Mouse (Mus musculus) embryonic facial prominence, embryonic 13.5 days (tissue): ENCODE data around the gene Tlk2. TPM values are rescaled to one million over a fixed set of nuclear protein-coding genes. Genes with fewer than 3 reads are reported as not detected.

Source experiments
- ATAC-seq: fragments of 200-750 bp; cut with Nextera tagmentation; 2 replicates; pipeline ENCODE4 v1.8.0; 2017; ENCODE audit warnings: low read depth; ENCODE audit not compliant: insufficient number of reproducible peaks, insufficient read depth, low FRiP score, low TSS enrichment
- H3K27ac ChIP-seq: fragments of 300-500 bp; sonication (generic); 2 replicates; pipeline ENCODE4 v1.5.1; 2015; ENCODE audit warnings: moderate library complexity, mild to moderate bottlenecking, inconsistent platforms
- H3K27me3 ChIP-seq: fragments of 300-500 bp; sonication (generic); 2 replicates; pipeline ENCODE4 v1.6.1; 2015; ENCODE audit warnings: mild to moderate bottlenecking, inconsistent platforms
- H3K36me3 ChIP-seq: fragments of 300-500 bp; sonication (generic); 2 replicates; pipeline ENCODE4 v1.6.1; 2015; ENCODE audit warnings: mild to moderate bottlenecking, inconsistent platforms
- H3K4me1 ChIP-seq: fragments of 300-500 bp; sonication (generic); 2 replicates; pipeline ENCODE4 v1.6.1; 2015; ENCODE audit warnings: inconsistent platforms
- H3K4me2 ChIP-seq: fragments of 300-500 bp; sonication (generic); 2 replicates; pipeline ENCODE4 v1.6.1; 2015; ENCODE audit warnings: moderate library complexity, mild to moderate bottlenecking, inconsistent platforms
- H3K4me3 ChIP-seq: fragments of 300-500 bp; sonication (generic); 2 replicates; pipeline ENCODE4 v1.5.1; 2015; ENCODE audit warnings: mild to moderate bottlenecking, inconsistent platforms
- H3K9ac ChIP-seq: fragments of 300-500 bp; sonication (generic); 2 replicates; pipeline ENCODE4 v1.6.1; 2015; ENCODE audit warnings: mild to moderate bottlenecking, inconsistent platforms
- H3K9me3 ChIP-seq: fragments of 300-500 bp; sonication (generic); 2 replicates; pipeline ENCODE4 v1.6.1; 2016; ENCODE audit warnings: inconsistent platforms
- WGBS: fragments of 180-500 bp; shearing (Covaris S2); methylation state at CpG from one replicate; pipeline ENCODE4 v1.1.7; 2015; ENCODE audit warnings: mixed read lengths; 5-methylcytosine and 5-hydroxymethylcytosine counted together
- polyA plus RNA-seq: library from polyadenylated mRNA; unstranded; fragments of >200 nt; fragmentation: Nextera tagmentation; extraction: Ambion mirVana; gene quantifications from 2 replicates; pipeline ENCODE4 v1.2.1, GENCODE M21; 2015

The Tlk2 gene
- polyA plus RNA-seq, 1 experiment from 2014 or later, result 23.9 TPM

GRCm38 (mm10) chr11:105292124-105293071, 113.8 kb downstream of the Tlk2 start, which contains the start of gene Mrc2:
Mrc2 (plus strand) TSS chr11:105292643.
- peak within 1 kb of the TSS; percentile 98 for H3K27ac ChIP-seq
- ATAC-seq, result peak; percentile 76

GRCm38 (mm10) chr11:105293101-105293581, 114.5 kb downstream of the Tlk2 start:
- peak overlapping the region; percentile 80 for H3K4me3 ChIP-seq
- peaks cover 38% of the 10 kb centered on the region for H3K36me3 ChIP-seq
- peak overlapping the region; percentile 98 for H3K27ac ChIP-seq
- ATAC-seq, result peak; percentile 50; the same call in 1 of the 2 replicates
- H3K4me2 ChIP-seq, result peak overlapping the region; percentile 83
- peaks cover 57% of the 10 kb centered on the region for H3K4me1 ChIP-seq
- H3K9ac ChIP-seq, result peak overlapping the region; percentile 96
- H3K9me3 ChIP-seq, result no peaks in the 10 kb centered on the region
- WGBS, result under 1% methylated on average over 26 of the region's 26 CpGs
- no peaks in the 10 kb centered on the region for H3K27me3 ChIP-seq

More at GRCm38 (mm10) chr11:105292124-105293071, 113.8 kb downstream of the Tlk2 start, which contains the start of gene Mrc2:
- Histone ChIP-seq H3K9ac (peak within 1 kb of the TSS; percentile 96), H3K4me2 (peak within 1 kb of the TSS; percentile 83), H3K27me3 (no peaks in the 10 kb centered on the region), H3K36me3 (peaks cover 36% of the 10 kb centered on the region), H3K9me3 (no peaks in the 10 kb centered on the region), H3K4me3 (peak within 1 kb of the TSS; percentile 80), H3K4me1 (peaks cover 54% of the 10 kb centered on the region)
- under 1% methylated on average over 74 of the region's 75 CpGs for WGBS

GRCm38 (mm10) chr11:105293901-105294494, 115.4 kb downstream of the Tlk2 start:
- Histone ChIP-seq H3K4me2 (peak overlapping the region; percentile 83), H3K4me1 (peaks cover 52% of the 10 kb centered on the region), H3K9me3 (no peaks in the 10 kb centered on the region), H3K9ac (peak overlapping the region; percentile 96), H3K36me3 (peaks cover 44% of the 10 kb centered on the region), H3K4me3 (peak overlapping the region; percentile 80), H3K27me3 (no peaks in the 10 kb centered on the region), H3K27ac (peak overlapping the region; percentile 98)
- ATAC-seq, result no peak
- WGBS, result 1% methylated on average over 9 of the region's 9 CpGs

- Histone ChIP-seq H3K27me3 (no peaks in the 10 kb centered on the region), H3K36me3 (peaks cover 51% of the 10 kb centered on the region), H3K9me3 (no peaks in the 10 kb centered on the region), H3K4me2 (no peak overlapping the region), H3K27ac (no peak overlapping the region), H3K9ac (no peak overlapping the region), H3K4me1 (peaks cover 39% of the 10 kb centered on the region), H3K4me3 (no peak overlapping the region)
- WGBS, result 93% methylated on average over 10 of the region's 10 CpGs
- no peak for ATAC-seq
Observed at GRCm38 (mm10) chr11:105296084-105296483, 117.5 kb downstream of the Tlk2 start.

- no peaks in the 10 kb centered on the region for H3K9me3 ChIP-seq
- no peaks in the 10 kb centered on the region for H3K27me3 ChIP-seq
- H3K4me3 ChIP-seq, result no peak overlapping the region
- WGBS, result 87% methylated on average over 7 of the region's 7 CpGs
- no peak overlapping the region for H3K9ac ChIP-seq
- no peak for ATAC-seq
- peak overlapping the region; percentile 51; the same call in 1 of the 2 replicates for H3K27ac ChIP-seq
- H3K36me3 ChIP-seq, result peaks cover 24% of the 10 kb centered on the region
- H3K4me1 ChIP-seq, result peaks cover 54% of the 10 kb centered on the region
- no peak overlapping the region for H3K4me2 ChIP-seq
Observed at GRCm38 (mm10) chr11:105310197-105310596, 131.6 kb downstream of the Tlk2 start.

- H3K4me3 ChIP-seq, result peak overlapping the region; percentile 6; the same call in 1 of the 2 replicates
- peak overlapping the region; percentile 38 for H3K4me2 ChIP-seq
- H3K27ac ChIP-seq, result peak overlapping the region; percentile 80
- 33% methylated on average over 24 of the region's 24 CpGs for WGBS
- H3K9me3 ChIP-seq, result no peaks in the 10 kb centered on the region
- H3K4me1 ChIP-seq, result peaks cover 54% of the 10 kb centered on the region
- H3K36me3 ChIP-seq, result peaks cover 21% of the 10 kb centered on the region
- no peak for ATAC-seq
- H3K9ac ChIP-seq, result 0 out of 2 replicates have a peak overlapping the region, but pooled peaks have one; percentile 51
- H3K27me3 ChIP-seq, result no peaks in the 10 kb centered on the region
Observed at GRCm38 (mm10) chr11:105311291-105311975, 132.8 kb downstream of the Tlk2 start.

GRCm38 (mm10) chr11:105312311-105312942, 133.8 kb downstream of the Tlk2 start:
- Histone ChIP-seq H3K27ac (peak overlapping the region; percentile 80), H3K9ac (peak overlapping the region; percentile 36; the same call in 1 of the 2 replicates), H3K36me3 (peaks cover 21% of the 10 kb centered on the region), H3K4me2 (no peak overlapping the region), H3K4me3 (no peak overlapping the region), H3K27me3 (no peaks in the 10 kb centered on the region), H3K9me3 (no peaks in the 10 kb centered on the region), H3K4me1 (peaks cover 54% of the 10 kb centered on the region)
- 0 out of 2 replicates have a peak, but pooled peaks have one; percentile 29 for ATAC-seq
- WGBS, result 26% methylated on average over 12 of the region's 12 CpGs

- H3K9ac ChIP-seq, result peak overlapping the region; percentile 36; the same call in 1 of the 2 replicates
- no peak overlapping the region for H3K4me3 ChIP-seq
- peak overlapping the region; percentile 80 for H3K27ac ChIP-seq
- peaks cover 54% of the 10 kb centered on the region for H3K4me1 ChIP-seq
- peak overlapping the region; percentile 28; the same call in 1 of the 2 replicates for H3K4me2 ChIP-seq
- ATAC-seq, result no peak
- peaks cover 23% of the 10 kb centered on the region for H3K36me3 ChIP-seq
- no peaks in the 10 kb centered on the region for H3K9me3 ChIP-seq
- no peaks in the 10 kb centered on the region for H3K27me3 ChIP-seq
- WGBS, result 10% methylated on average over 10 of the region's 10 CpGs
Observed at GRCm38 (mm10) chr11:105312972-105313632, 134.5 kb downstream of the Tlk2 start.

- Histone ChIP-seq H3K9me3 (no peaks in the 10 kb centered on the region), H3K4me3 (no peak overlapping the region), H3K36me3 (peaks cover 23% of the 10 kb centered on the region), H3K27ac (peak overlapping the region; percentile 80), H3K4me1 (peaks cover 53% of the 10 kb centered on the region), H3K9ac (0 out of 2 replicates have a peak overlapping the region, but pooled peaks have one; percentile 21), H3K27me3 (no peaks in the 10 kb centered on the region), H3K4me2 (peak overlapping the region; percentile 28; the same call in 1 of the 2 replicates)
- no peak for ATAC-seq
- 20% methylated on average over 8 of the region's 8 CpGs for WGBS
Observed at GRCm38 (mm10) chr11:105313633-105314014, 135.0 kb downstream of the Tlk2 start.

GRCm38 (mm10) chr11:105315296-105315695, 136.7 kb downstream of the Tlk2 start:
- WGBS, result 85% methylated on average over 8 of the region's 8 CpGs

More at GRCm38 (mm10) chr11:105315296-105315695, 136.7 kb downstream of the Tlk2 start:
- Histone ChIP-seq H3K9ac (no peak overlapping the region), H3K4me3 (no peak overlapping the region), H3K36me3 (peaks cover 20% of the 10 kb centered on the region), H3K4me1 (peaks cover 46% of the 10 kb centered on the region), H3K9me3 (no peaks in the 10 kb centered on the region), H3K4me2 (no peak overlapping the region), H3K27ac (no peak overlapping the region), H3K27me3 (no peaks in the 10 kb centered on the region)
- ATAC-seq, result no peak
